Mouse (Mus musculus): ENCODE results near the gene Rgl2.

Rgl2 gene

GRCm38 (mm10) chr17:33909077-33909868 is 20.1 kb upstream of the Rgl2 start, which contains the start of gene Daxx:
Gene Daxx, plus strand, starts transcription at chr17:33909414.
- peak; percentile 100 for DNase-seq

DNA sequence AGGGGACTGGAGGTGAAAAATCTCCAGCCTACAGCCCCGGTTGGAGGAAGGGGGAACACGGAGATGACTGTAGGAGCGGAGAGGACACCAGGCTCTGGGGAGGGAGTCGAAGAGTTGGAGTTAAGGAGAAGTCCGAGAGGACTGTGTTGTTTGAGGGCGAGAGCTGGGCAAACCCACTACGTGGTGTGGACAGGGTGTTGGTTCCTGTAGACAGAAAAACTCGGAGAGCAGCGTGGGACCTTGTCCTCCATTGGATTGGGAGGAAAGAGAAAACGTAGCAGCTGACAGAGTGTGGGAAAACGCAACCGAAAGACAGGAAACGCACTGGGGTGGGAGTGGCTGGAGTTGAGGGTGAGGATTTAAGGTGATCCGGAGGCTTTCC is 19.5 kb upstream of the Rgl2 start:
- DNase-seq, result no peak

- no peak for DNase-seq
Measured at GRCm38 (mm10) chr17:33910346-33911051, 18.8 kb upstream of the Rgl2 start.

- DNase-seq, result no peak
Measured at GRCm38 (mm10) chr17:33911052-33911812, 18.1 kb upstream of the Rgl2 start.

GRCm38 (mm10) chr17:33911813-33912414 is 17.4 kb upstream of the Rgl2 start:
- no peak for DNase-seq

DNA sequence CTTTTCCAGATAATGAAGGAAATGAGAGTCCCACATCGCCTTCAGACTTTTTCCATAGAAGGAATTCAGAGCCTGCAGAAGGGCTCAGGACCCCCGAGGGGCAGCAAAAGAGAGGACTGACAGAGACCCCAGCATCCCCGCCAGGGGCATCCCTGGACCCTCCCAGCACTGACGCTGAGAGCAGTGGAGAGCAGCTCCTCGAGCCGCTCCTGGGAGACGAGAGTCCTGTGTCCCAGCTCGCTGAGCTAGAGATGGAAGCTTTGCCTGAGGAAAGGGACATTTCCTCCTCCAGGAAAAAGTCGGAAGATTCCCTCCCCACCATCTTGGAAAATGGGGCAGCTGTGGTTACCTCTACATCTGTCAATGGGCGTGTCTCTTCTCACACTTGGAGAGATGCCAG is 16.1 kb upstream of the Rgl2 start:
- DNase-seq, result no peak

DNA sequence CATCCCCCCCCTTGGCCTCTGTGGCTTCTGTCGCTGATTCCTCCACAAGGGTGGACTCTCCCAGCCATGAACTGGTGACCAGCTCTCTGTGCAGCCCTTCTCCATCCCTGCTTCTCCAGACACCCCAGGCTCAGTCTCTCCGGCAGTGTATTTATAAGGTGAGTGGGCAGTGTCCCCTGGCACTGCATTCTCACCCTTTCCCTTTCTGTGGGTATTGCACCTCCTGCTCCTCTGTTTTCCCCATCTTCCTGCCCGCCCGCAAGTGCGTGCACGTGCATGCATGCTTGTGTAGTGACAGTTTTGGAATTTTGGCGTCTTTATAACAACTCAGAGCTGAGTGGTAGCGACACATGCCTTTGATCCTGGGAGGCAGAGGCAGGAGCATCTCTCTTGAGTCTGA is 15.4 kb upstream of the Rgl2 start:
- DNase-seq, result no peak

DNA sequence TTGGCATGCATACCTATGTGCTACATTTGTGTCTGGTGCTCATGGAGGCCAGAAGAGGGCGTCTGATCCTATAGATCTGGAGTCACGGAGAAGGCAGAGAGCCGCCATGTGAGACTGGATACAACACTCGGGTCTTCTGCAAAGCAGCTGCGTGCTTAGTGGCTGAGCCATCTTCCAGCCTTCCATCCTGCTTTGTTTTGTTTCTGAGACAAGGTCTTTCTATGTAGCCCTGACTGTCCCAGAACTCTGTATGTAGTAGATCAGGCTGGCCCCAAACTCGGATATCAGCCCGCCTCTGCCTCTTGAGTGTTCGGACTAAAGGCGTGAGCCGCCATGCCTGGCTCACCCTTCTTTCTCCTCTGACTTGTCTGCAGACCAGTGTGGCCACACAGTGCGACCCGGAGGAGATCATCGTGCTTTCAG is 14.4 kb upstream of the Rgl2 start:
- no peak for DNase-seq

DNA sequence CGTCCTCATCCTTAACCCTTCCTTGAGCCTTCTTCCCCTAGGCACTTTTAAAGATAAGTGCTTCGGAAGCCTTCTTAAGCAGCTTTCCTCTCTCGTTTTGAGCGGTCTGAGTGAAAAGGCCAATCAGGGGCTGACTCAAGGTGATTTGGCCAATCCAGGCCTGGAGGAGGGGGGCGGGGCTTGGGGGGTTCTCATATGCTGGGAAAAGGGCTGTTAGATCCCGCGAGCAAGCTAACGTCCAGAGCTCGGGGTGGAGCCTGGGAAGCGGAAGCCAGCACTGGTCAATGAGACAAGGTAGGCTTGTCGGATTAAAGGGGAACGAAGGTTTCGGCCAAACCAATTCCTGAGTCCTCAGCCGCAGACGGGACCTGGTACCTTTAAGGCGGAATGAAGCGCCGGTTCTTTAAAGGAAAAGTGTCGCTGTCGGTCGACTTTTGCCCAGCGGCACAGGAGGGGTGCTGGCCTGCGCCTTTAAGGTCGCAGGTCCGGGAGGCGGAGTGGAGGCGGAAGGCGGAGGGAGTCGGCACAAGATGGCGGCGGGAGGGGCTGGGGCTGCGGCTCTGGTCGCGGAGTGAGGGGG is 13.6 kb upstream of the Rgl2 start, which contains the start of the genes Tapbp and Zbtb22:
TSS of gene Tapbp (plus strand) at position 229 of the 580 bp plus-strand sequence.
TSS of gene Zbtb22 (plus strand) at position 234 of the 580 bp plus-strand sequence.
- peak; percentile 98 for DNase-seq

- DNase-seq, result peak; percentile 89
Measured at GRCm38 (mm10) chr17:33916294-33916693, 13.0 kb upstream of the Rgl2 start.

DNA sequence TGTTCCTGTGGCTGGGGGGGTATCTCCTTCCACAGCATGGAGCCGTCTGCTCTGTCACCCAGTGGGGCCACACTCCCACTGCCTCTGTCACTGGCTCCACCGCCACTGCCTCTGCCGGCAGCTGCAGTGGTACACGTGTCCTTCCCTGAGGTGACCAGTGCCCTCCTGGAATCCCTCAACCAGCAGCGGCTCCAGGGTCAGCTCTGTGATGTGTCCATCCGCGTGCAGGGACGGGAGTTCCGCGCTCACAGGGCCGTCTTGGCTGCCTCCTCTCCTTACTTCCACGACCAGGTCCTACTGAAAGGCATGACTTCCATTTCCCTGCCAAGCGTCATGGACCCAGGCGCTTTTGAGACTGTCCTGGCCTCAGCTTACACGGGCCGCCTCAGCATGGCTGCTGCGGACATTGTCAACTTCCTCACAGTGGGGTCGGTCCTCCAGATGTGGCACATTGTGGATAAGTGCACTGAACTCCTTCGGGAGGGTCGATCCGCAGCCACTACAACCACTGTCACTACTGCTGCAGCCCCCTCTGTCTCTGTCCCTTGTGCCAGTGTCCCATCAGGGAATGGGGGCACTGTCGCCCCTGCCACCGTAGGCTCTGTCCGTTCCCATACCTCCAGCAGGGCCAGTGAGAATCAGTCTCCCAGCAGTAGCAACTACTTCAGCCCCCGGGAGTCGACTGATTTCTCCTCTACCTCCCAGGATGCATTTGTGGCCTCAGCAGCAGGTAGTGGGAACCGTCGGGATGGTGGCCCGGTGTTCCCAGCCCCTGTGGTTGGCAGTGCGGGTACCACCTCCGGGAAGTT is 12.3 kb upstream of the Rgl2 start:
- DNase-seq, result no peak

DNA sequence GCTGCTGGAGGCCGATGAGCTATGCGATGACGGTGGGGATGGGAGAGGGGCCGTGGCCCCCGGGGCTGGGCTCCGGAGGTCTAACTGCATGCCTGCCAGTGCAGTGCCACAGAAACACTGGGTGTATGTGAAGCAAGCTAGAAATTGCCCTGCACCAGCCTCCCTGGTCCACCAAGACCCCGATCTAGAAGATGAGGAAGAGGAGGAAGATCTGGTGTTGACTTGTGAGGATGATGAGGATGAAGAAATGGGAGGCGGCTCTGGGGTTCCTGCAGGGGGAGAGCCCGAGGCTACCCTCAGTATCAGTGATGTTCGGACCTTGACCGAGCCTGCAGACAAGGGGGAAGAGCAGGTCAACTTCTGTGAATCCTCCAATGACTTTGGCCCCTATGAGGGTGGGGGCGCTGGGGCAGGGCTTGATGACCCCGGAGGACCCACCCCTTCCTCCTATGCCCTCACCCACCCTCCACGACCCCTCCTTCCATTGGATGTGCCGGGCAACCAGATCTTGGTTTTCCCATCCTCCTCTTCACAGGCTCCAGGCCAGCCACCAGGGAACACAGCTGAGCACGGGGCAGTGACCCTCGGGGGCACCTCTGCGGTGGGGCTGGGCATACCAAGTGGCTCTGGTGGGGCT is 11.6 kb upstream of the Rgl2 start:
- no peak for DNase-seq

DNA sequence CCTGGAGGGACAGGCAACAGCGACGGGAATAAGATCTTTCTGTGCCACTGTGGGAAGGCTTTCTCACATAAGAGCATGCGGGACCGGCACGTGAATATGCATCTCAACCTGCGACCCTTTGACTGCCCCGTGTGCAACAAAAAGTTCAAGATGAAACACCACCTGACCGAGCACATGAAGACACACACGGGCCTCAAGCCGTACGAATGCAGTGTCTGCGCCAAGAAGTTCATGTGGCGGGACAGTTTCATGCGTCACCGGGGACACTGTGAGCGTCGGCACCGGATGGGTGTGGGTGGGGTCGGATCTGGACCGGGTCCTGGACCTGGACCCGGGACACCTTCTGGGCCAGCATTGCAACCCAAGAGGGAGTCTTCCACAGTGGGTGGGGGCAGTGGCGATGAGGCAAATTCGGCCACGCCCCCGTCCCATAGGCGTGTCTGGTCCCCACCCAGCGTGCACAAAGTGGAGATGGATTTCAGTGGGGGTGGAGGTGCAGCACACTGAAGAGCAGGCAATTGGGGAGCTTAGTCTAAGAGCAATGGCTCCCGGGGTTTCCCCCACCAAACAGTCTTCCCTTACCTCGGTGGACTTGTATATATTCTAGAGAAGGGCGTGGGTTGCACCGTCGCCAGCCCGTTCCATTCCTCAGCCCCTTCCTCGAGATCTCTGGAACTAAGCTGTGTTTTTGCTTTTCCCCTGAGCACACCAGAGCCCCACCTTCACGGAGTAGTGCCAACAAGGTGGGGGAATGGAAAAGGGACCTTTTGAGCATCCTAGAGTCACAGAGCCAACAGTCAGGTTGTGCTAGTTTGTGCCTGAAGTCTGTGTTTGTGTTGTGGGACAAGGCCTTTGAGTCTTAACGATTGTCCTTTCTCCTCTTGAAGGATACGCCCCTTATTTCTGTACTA is 10.8 kb upstream of the Rgl2 start:
- DNase-seq, result no peak

GRCm38 (mm10) chr17:33919351-33920281 is 9.7 kb upstream of the Rgl2 start:
- peak; percentile 67 for DNase-seq

- peak; percentile 90 for DNase-seq
Measured at GRCm38 (mm10) chr17:33920282-33921097, 8.9 kb upstream of the Rgl2 start.

- no peak for DNase-seq
Measured at GRCm38 (mm10) chr17:33921361-33921760, 8.0 kb upstream of the Rgl2 start.

DNA sequence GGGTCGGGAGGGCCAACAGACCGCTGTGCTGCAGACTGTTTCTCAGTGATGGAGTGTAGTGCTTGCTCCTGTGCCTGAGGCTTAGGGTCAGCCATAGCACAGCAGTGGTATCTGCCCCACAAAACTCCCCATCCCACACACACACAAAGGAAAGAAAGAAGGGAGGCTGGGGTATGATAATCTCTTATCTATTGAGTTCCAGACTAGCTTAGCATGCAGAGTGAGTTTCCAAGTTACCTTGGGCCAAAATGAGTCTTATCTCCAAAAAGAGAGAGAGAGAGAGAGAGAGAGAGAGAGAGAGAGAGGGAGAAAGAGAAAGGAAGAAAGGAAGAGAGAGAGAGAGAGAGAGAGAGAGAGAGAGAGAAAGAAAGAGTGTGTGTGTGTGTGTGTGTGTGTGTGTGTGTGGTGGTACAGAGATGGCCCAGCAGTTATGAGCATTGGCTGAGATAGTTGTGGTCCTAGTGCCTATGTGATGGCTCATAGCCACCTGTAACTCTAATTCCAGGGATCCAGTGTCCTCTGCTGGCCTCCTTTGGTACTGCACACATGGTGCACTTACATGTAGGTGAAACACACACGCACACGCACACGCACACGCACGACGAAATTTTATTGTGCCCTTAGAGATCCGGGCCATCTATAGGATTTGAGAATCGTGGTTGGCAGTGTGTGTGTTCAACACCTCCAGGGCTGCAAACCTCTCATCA is 4.6 kb upstream of the Rgl2 start:
- DNase-seq, result peak; percentile 19
